Mouse (Mus musculus) urinary bladder, postnatal 36 days (tissue): ENCODE data around the gene Dph6.

Experiments
- DNase-seq, 2 experiments: peaks; one replicate each; pipeline ENCODE4 v3.0.0; 2022; ENCODE audit warnings: low spot score in 2 of 2, mixed read lengths in 1 of 2

Gene Dph6

GRCm38 (mm10) chr2:114540416-114540815 lies 114.3 kb downstream of the Dph6 start:
- no peak for DNase-seq

GRCm38 (mm10) chr2:114536032-114536431 lies 118.7 kb downstream of the Dph6 start:
- no peak for DNase-seq

GRCm38 (mm10) chr2:114531010-114531756 lies 123.6 kb downstream of the Dph6 start:
- DNase-seq: no peak

DNA sequence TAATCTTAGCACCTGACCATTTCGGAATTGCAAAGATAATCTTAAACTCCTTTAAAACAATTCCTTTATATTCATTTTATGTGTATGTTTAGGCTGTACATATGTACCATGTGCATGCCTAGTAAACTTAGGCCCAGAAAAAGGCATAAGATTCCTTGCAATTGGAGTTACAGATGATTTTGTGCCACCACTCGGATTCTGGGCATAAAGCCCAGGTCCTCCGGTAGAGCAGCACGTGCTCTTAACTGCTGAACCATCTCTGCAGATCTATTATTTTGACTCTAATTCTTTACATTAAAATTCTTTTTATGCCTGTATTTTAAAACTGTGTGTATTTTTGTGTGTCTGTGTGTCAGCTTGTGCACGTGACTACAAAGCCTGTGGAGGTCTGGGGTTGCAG lies 134.3 kb downstream of the Dph6 start:
- no peak for DNase-seq

DNA sequence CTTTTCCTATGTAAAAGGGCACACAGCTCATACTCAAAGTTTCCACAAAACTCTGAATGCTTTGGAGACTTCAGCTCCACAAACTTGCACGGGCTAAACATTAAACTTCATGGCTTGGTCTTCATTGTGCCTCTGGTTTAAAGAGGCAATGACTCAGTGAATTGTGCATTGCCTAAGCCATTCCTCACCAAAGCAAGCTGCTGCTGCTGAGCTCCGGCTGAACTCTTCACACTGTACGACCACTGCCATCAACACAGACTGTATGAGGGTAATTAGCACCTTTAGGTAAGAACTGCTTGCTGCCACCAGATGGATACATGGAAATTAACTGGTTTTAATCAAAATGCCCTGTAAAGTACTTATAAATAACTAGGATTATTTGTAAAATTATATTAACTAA lies 134.9 kb downstream of the Dph6 start:
- DNase-seq: no peak

- DNase-seq: no peak
Observed at GRCm38 (mm10) chr2:114492398-114492797, 162.4 kb downstream of the Dph6 start.

- no peak for DNase-seq
Observed at GRCm38 (mm10) chr2:114491907-114492306, 162.9 kb downstream of the Dph6 start.

DNA sequence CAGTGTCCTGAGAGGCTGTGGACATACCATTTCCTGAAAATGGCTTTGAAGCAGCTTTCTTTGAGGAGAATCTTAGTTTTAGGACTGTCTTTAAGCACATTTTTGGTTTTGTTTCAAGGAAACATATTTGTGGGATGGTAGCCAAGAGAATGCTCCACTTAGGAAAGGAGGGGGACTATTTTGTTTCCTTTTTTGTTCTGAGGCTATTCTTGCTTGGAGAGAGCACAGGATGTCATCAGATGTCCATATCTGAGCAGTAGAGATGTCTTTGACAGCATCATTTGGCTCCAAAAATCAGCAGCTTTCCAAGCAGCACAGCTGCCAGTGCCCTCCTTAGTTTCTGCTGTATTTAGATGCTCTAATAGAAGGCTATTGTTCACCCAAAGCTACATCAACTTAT lies 167.8 kb downstream of the Dph6 start:
- no peak for DNase-seq
